Mouse (Mus musculus) lung, embryonic 15.5 days (tissue): ENCODE data around the gene Epha8. TPM values are rescaled to one million over a fixed set of nuclear protein-coding genes. Genes with fewer than 3 reads are reported as not detected.

ENCODE experiments used
- ATAC-seq: fragments of 200-750 bp; cut with Nextera tagmentation; 2 replicates; pipeline ENCODE4 v1.8.0; 2017; ENCODE audit warnings: moderate number of reproducible peaks, borderline replicate concordance; ENCODE audit not compliant: low FRiP score, low TSS enrichment; ENCODE audit errors: extremely low read depth
- H3K27ac ChIP-seq: fragments of 300-500 bp; sonication (generic); 2 replicates; pipeline ENCODE4 v1.5.1; 2015; ENCODE audit warnings: moderate library complexity, mild to moderate bottlenecking, inconsistent platforms
- H3K27me3 ChIP-seq: fragments of 300-500 bp; sonication (generic); 2 replicates; pipeline ENCODE4 v1.6.1; 2015; ENCODE audit warnings: inconsistent platforms
- H3K36me3 ChIP-seq: fragments of 300-500 bp; sonication (generic); 2 replicates; pipeline ENCODE4 v1.6.1; 2015; ENCODE audit warnings: inconsistent platforms
- H3K4me1 ChIP-seq: fragments of 300-500 bp; sonication (generic); 2 replicates; pipeline ENCODE4 v1.6.1; 2015; ENCODE audit warnings: inconsistent platforms
- H3K4me2 ChIP-seq: fragments of 300-500 bp; sonication (generic); 2 replicates; pipeline ENCODE4 v1.6.1; 2015; ENCODE audit warnings: inconsistent platforms, mild to moderate bottlenecking, moderate library complexity
- H3K4me3 ChIP-seq: fragments of 300-500 bp; sonication (generic); 2 replicates; pipeline ENCODE4 v1.5.1; 2015; ENCODE audit warnings: mild to moderate bottlenecking, inconsistent platforms
- H3K9ac ChIP-seq: fragments of 300-500 bp; sonication (generic); 2 replicates; pipeline ENCODE4 v1.6.1; 2015; ENCODE audit warnings: inconsistent platforms
- H3K9me3 ChIP-seq: fragments of 300-500 bp; sonication (generic); 2 replicates; pipeline ENCODE4 v1.6.1; 2016; ENCODE audit warnings: inconsistent platforms
- whole genome bisulfite sequencing: fragments of 180-500 bp; shearing (Covaris S2); methylation state at CpG from one replicate; pipeline ENCODE4 v1.1.7; 2015; 5-methylcytosine and 5-hydroxymethylcytosine counted together
- polyA plus RNA-seq: library from polyadenylated mRNA; unstranded; fragments of >200 nt; fragmentation: Nextera tagmentation; extraction: Ambion mirVana; gene quantifications from 2 replicates; pipeline ENCODE4 v1.2.1, GENCODE M21; 2015

Gene Epha8
- 0.06 and 0.34 TPM in 2 replicates for polyA plus RNA-seq

GRCm38 (mm10) chr4:136956751-136957446 is at the start of gene Epha8:
TSS of gene Epha8 (minus strand) at chr4:136956816.
- Histone ChIP-seq H3K4me2 (peak within 1 kb of the TSS; percentile 81), H3K36me3 (no peaks in the 10 kb centered on the region), H3K4me1 (peaks cover 26% of the 10 kb centered on the region), H3K9ac (no peak within 1 kb of the TSS), H3K4me3 (peak within 1 kb of the TSS; percentile 37), H3K27me3 (peaks cover 93% of the 10 kb centered on the region), H3K27ac (no peak within 1 kb of the TSS), H3K9me3 (no peaks in the 10 kb centered on the region)
- WGBS: 2% methylated on average over 23 of the region's 75 CpGs
- peak; percentile 29; the same call in 1 of the 2 replicates for ATAC-seq

- no peaks in the 10 kb centered on the region for H3K27me3 ChIP-seq
- WGBS: 53% methylated on average over 3 of the region's 3 CpGs
- H3K9ac ChIP-seq: no peak overlapping the region
- 0 out of 2 replicates have a peak, but pooled peaks cover 9% of the 10 kb centered on the region for H3K36me3 ChIP-seq
- H3K27ac ChIP-seq: no peak overlapping the region
- no peak overlapping the region for H3K4me2 ChIP-seq
- no peaks in the 10 kb centered on the region for H3K9me3 ChIP-seq
- no peaks in the 10 kb centered on the region for H3K4me1 ChIP-seq
- no peak overlapping the region for H3K4me3 ChIP-seq
- ATAC-seq: no peak
Measured at GRCm38 (mm10) chr4:137001825-137002224, 45.2 kb upstream of the Epha8 start.

- H3K27ac ChIP-seq: no peak overlapping the region
- no peaks in the 10 kb centered on the region for H3K4me1 ChIP-seq
- H3K27me3 ChIP-seq: no peaks in the 10 kb centered on the region
- no peak for ATAC-seq
- no peak overlapping the region for H3K4me2 ChIP-seq
- no peak overlapping the region for H3K4me3 ChIP-seq
- peaks cover 9% of the 10 kb centered on the region; the same call in 1 of the 2 replicates for H3K36me3 ChIP-seq
- H3K9me3 ChIP-seq: no peaks in the 10 kb centered on the region
- WGBS: 90% methylated on average over 7 of the region's 7 CpGs
- no peak overlapping the region for H3K9ac ChIP-seq
Measured at GRCm38 (mm10) chr4:137001020-137001419, 44.4 kb upstream of the Epha8 start.

- WGBS: 80% methylated on average over 7 of the region's 7 CpGs
- no peak for ATAC-seq
- no peaks in the 10 kb centered on the region for H3K4me1 ChIP-seq
- no peaks in the 10 kb centered on the region for H3K27me3 ChIP-seq
- H3K4me3 ChIP-seq: no peak overlapping the region
- no peak overlapping the region for H3K4me2 ChIP-seq
- no peak overlapping the region for H3K9ac ChIP-seq
- no peak overlapping the region for H3K27ac ChIP-seq
- no peaks in the 10 kb centered on the region for H3K9me3 ChIP-seq
- peaks cover 22% of the 10 kb centered on the region; the same call in 1 of the 2 replicates for H3K36me3 ChIP-seq
Measured at GRCm38 (mm10) chr4:136998371-136998770, 41.8 kb upstream of the Epha8 start.

GRCm38 (mm10) chr4:136997723-136998345 is 41.2 kb upstream of the Epha8 start:
- Histone ChIP-seq H3K4me3 (no peak overlapping the region), H3K36me3 (peaks cover 22% of the 10 kb centered on the region; the same call in 1 of the 2 replicates), H3K27ac (no peak overlapping the region), H3K27me3 (no peaks in the 10 kb centered on the region), H3K9ac (no peak overlapping the region), H3K4me1 (no peaks in the 10 kb centered on the region), H3K9me3 (no peaks in the 10 kb centered on the region), H3K4me2 (no peak overlapping the region)
- no peak for ATAC-seq
- 91% methylated on average over 12 of the region's 12 CpGs for WGBS

GRCm38 (mm10) chr4:136996933-136997332 is 40.3 kb upstream of the Epha8 start:
- H3K4me1 ChIP-seq: no peaks in the 10 kb centered on the region
- H3K27ac ChIP-seq: no peak overlapping the region
- no peaks in the 10 kb centered on the region for H3K27me3 ChIP-seq
- no peak overlapping the region for H3K4me3 ChIP-seq
- WGBS: 71% methylated on average over 7 of the region's 7 CpGs
- H3K9me3 ChIP-seq: no peaks in the 10 kb centered on the region
- no peak overlapping the region for H3K9ac ChIP-seq
- ATAC-seq: no peak
- H3K36me3 ChIP-seq: peaks cover 28% of the 10 kb centered on the region; the same call in 1 of the 2 replicates
- no peak overlapping the region for H3K4me2 ChIP-seq

GRCm38 (mm10) chr4:136995361-136995760 is 38.7 kb upstream of the Epha8 start:
- no peak for ATAC-seq
- WGBS: 82% methylated on average over 14 of the region's 14 CpGs
- peaks cover 32% of the 10 kb centered on the region; the same call in 1 of the 2 replicates for H3K36me3 ChIP-seq

GRCm38 (mm10) chr4:136981993-136982695 is 25.5 kb upstream of the Epha8 start:
- no peak overlapping the region for H3K4me2 ChIP-seq
- H3K4me1 ChIP-seq: 0 out of 2 replicates have a peak, but pooled peaks cover 4% of the 10 kb centered on the region
- no peak overlapping the region for H3K27ac ChIP-seq
- H3K9me3 ChIP-seq: no peaks in the 10 kb centered on the region
- H3K27me3 ChIP-seq: peaks cover 17% of the 10 kb centered on the region
- no peak overlapping the region for H3K4me3 ChIP-seq
- H3K36me3 ChIP-seq: peaks cover 2% of the 10 kb centered on the region; the same call in 1 of the 2 replicates
- H3K9ac ChIP-seq: no peak overlapping the region
- no peak for ATAC-seq
- 48% methylated on average over 9 of the region's 9 CpGs for WGBS

More at GRCm38 (mm10) chr4:136995361-136995760, 38.7 kb upstream of the Epha8 start:
- no peaks in the 10 kb centered on the region for H3K27me3 ChIP-seq
- no peak overlapping the region for H3K4me3 ChIP-seq
- no peaks in the 10 kb centered on the region for H3K9me3 ChIP-seq
- H3K4me2 ChIP-seq: no peak overlapping the region
- no peak overlapping the region for H3K9ac ChIP-seq
- H3K4me1 ChIP-seq: no peaks in the 10 kb centered on the region
- no peak overlapping the region for H3K27ac ChIP-seq

- Histone ChIP-seq H3K4me2 (no peak overlapping the region), H3K4me3 (no peak overlapping the region), H3K9me3 (no peaks in the 10 kb centered on the region), H3K27me3 (peaks cover 25% of the 10 kb centered on the region), H3K27ac (no peak overlapping the region), H3K4me1 (0 out of 2 replicates have a peak, but pooled peaks cover 4% of the 10 kb centered on the region), H3K36me3 (no peaks in the 10 kb centered on the region; the same call in 1 of the 2 replicates), H3K9ac (no peak overlapping the region)
- WGBS: 8% methylated on average over 12 of the region's 12 CpGs
- ATAC-seq: no peak; the same call in 1 of the 2 replicates
Measured at GRCm38 (mm10) chr4:136981347-136981746, 24.7 kb upstream of the Epha8 start.

- Histone ChIP-seq H3K36me3 (no peaks in the 10 kb centered on the region; the same call in 1 of the 2 replicates), H3K27ac (no peak overlapping the region), H3K9me3 (no peaks in the 10 kb centered on the region), H3K4me1 (0 out of 2 replicates have a peak, but pooled peaks cover 4% of the 10 kb centered on the region), H3K27me3 (peaks cover 29% of the 10 kb centered on the region), H3K4me3 (no peak overlapping the region), H3K9ac (no peak overlapping the region), H3K4me2 (no peak overlapping the region)
- 68% methylated on average over 4 of the region's 4 CpGs for WGBS
- no peak for ATAC-seq
Measured at GRCm38 (mm10) chr4:136980921-136981320, 24.3 kb upstream of the Epha8 start.

- Histone ChIP-seq H3K27ac (no peak overlapping the region), H3K36me3 (no peaks in the 10 kb centered on the region), H3K4me3 (no peak overlapping the region), H3K9me3 (no peaks in the 10 kb centered on the region), H3K9ac (no peak overlapping the region), H3K4me2 (no peak overlapping the region), H3K4me1 (0 out of 2 replicates have a peak, but pooled peaks cover 4% of the 10 kb centered on the region), H3K27me3 (peaks cover 51% of the 10 kb centered on the region)
- 39% methylated on average over 8 of the region's 8 CpGs for WGBS
- no peak for ATAC-seq
Measured at GRCm38 (mm10) chr4:136977244-136977643, 20.6 kb upstream of the Epha8 start.
